In genomic region chr10:128493695-128494666, GRCm38 (mm10) we compare ENCODE assay signal across 8 mouse cellular contexts. TPM values are rescaled to one million over a fixed set of nuclear protein-coding genes. Genes with fewer than 3 reads are reported as not detected.
DNase-seq lines count a peak whose midpoint lies in the region; ATAC-seq lines count a peak whose summit lies in the region.

TSS of gene Myl6 (minus strand) at chr10:128494145.

- peaks cover 39% of the 10 kb centered on the region for H3K4me1 ChIP-seq in hindbrain, embryonic 14.5 days (replicated peaks; ENCODE audit: control insufficient read depth, insufficient read depth, low read length)

- WGBS in hindbrain, embryonic 14.5 days, result under 1% methylated on average over 45 of the region's 45 CpGs

- DNase-seq in R1 (ENCODE audit: low read depth, low spot score), result peak; percentile 99
- DNase-seq in cerebellum, postnatal 25 days, result peak; percentile 98 to 99
- DNase-seq in frontal cortex, postnatal 25 days (ENCODE audit: low spot score in 2 of 2), result peak; percentile 97 to 99
- peak; percentile 97 for DNase-seq in hindbrain, embryonic 14.5 days (ENCODE audit: low spot score)
- DNase-seq in layer of hippocampus, postnatal 36 days, result peak; percentile 96 to 97
- DNase-seq in lung, postnatal 36 days, result peak; percentile 100
- DNase-seq in retina, postnatal 1 day, result peak; percentile 99
- peak; percentile 94 to 97 for DNase-seq in urinary bladder, adult 18-20 months (ENCODE audit: low spot score in 2 of 2)

- peak; percentile 93 for ATAC-seq in hindbrain, embryonic 14.5 days (ENCODE audit: low FRiP score)

- peak within 1 kb of the TSS; percentile 92 for H3K9ac ChIP-seq in hindbrain, embryonic 14.5 days

- H3K9me3 ChIP-seq in hindbrain, embryonic 14.5 days (ENCODE audit: control insufficient read depth, low read length), result no peaks in the 10 kb centered on the region

- H3K36me3 ChIP-seq in hindbrain, embryonic 14.5 days (replicated peaks; ENCODE audit: control insufficient read depth, insufficient read depth), result peaks cover 34% of the 10 kb centered on the region

- no peaks in the 10 kb centered on the region for H3K27me3 ChIP-seq in hindbrain, embryonic 14.5 days (ENCODE audit: control insufficient read depth, insufficient read depth, low read length)

- H3K27ac ChIP-seq in hindbrain, embryonic 14.5 days, result peak within 1 kb of the TSS; percentile 98

- H3K4me3 ChIP-seq in hindbrain, embryonic 14.5 days (replicated peaks; ENCODE audit: low read length), result peak within 1 kb of the TSS; percentile 69

- H3K4me2 ChIP-seq in hindbrain, embryonic 14.5 days (replicated peaks), result peak within 1 kb of the TSS; percentile 95

RNA-seq across cellular contexts. Expression of gene Myl6, which starts in this region (rescaled TPM):
- 825 and 884 TPM in 2 replicates for polyA plus RNA-seq in hindbrain, embryonic 14.5 days (2014; fragmentation: Nextera tagmentation; extraction: Ambion mirVana)
- 100 to 1,000 TPM; 520 to 569 TPM for total RNA-seq in layer of hippocampus, postnatal 36 days (2021)

Comparison
In these comparisons a context has a peak if more than half of its experiments do, and no peak if none do; other contexts are left out.
1. Peak in every context shown above with its lines: DNase-seq, ATAC-seq, H3K4me3 ChIP-seq and H3K27ac ChIP-seq.